Mouse (Mus musculus) ES-CJ7 (cell line): ENCODE data around the gene Stk24.
A peak's percentile ranks its signal among the peaks of the same experiment; 100 is the strongest.

Experiments used
- DNase-seq: peaks from one replicate; pipeline ENCODE4 v3.0.0; 2011; ENCODE audit warnings: low read depth, low spot score

Gene Stk24

DNA sequence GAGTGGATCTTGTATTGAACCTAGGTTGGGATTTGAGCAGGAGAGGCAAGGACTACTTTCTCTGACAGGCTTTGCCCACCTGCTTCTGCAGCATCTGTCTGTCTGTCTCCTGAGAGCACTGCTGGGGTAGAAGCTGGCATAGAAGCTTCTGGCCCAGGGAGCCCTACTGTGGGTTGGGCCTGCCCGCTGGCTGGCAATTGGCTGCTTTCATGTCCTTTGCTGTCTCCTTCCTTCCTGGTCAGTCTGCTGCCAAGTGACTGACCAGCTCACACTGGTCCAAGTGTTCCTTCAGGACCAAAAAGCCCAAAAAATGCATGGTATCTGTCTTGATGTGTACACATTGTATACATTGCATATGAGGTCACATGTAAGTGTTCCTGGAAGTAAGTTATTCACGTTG is 115.9 kb downstream of the Stk24 start:
- DNase-seq, result no peak

DNA sequence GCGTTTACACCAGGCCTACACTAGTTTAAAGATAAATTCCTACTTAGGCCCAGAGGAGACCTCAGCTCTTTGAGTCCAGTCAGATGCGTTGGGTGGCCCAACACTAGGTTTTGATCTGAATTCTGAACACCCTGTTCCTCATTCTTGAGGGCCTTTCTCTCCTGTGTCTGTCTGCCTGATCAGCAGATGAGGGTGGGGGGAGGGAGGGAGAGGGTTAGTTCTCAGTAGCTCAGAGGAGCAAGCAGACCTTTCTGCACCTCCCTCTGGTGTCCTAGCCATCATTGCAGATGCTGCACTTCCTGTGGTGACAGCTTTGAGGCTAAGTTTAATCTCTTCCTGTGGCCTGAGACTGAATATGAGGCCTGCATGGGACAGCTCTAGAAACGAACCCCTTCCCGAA is 117.2 kb downstream of the Stk24 start:
- no peak for DNase-seq

- DNase-seq, result no peak
Observed at GRCm38 (mm10) chr14:121261229-121261879, 118.5 kb downstream of the Stk24 start.

DNA sequence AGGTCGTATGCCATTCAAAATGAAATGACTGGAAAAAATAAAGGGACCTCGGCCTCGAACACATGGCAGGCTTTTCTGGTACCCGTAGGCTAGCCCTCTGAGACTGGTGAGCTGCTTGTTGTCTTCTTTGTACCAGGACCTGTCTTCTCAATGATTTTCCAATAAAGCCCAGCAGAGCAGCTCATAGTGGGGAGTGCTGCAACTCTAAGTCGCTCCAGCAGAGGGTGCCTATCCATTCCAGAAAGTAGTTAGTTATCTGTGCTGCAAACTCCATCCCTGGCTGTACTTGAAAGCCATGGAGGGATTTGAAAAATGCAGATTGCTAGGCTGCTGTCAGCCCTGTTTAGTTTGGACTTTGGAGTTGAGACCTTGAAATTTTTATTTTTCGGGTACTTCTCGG is 120.0 kb downstream of the Stk24 start:
- peak; percentile 60 for DNase-seq

- DNase-seq, result no peak
Observed at GRCm38 (mm10) chr14:121259332-121259731, 120.5 kb downstream of the Stk24 start.

GRCm38 (mm10) chr14:121256896-121257295 is 122.9 kb downstream of the Stk24 start:
- no peak for DNase-seq

GRCm38 (mm10) chr14:121255469-121255868 is 124.3 kb downstream of the Stk24 start:
- no peak for DNase-seq

- no peak for DNase-seq
Observed at GRCm38 (mm10) chr14:121254869-121255268, 124.9 kb downstream of the Stk24 start.

- no peak for DNase-seq
Observed at GRCm38 (mm10) chr14:121252542-121252941, 127.3 kb downstream of the Stk24 start.

- DNase-seq, result no peak
Observed at GRCm38 (mm10) chr14:121251708-121252107, 128.1 kb downstream of the Stk24 start.

GRCm38 (mm10) chr14:121251099-121251498 is 128.7 kb downstream of the Stk24 start:
- no peak for DNase-seq

DNA sequence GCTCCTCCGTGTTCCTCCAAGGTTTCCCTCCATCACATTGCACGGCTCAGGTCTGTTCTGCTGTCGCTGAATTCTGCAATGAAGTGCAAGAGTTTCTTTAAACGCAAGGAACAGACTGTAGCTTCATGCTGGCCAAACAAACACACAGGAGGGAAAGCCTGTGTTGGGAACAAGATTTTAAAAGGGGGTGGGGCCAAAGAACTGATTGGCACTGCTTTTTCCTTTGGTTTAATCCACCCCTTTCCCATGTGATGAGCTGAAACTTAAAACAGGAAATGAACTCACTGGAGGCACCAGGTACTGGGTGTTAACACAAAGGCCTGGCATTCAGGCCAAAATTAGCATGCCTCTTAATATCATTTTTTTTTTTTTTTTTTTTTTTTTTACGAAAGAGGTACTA is 131.5 kb downstream of the Stk24 start:
- no peak for DNase-seq

DNA sequence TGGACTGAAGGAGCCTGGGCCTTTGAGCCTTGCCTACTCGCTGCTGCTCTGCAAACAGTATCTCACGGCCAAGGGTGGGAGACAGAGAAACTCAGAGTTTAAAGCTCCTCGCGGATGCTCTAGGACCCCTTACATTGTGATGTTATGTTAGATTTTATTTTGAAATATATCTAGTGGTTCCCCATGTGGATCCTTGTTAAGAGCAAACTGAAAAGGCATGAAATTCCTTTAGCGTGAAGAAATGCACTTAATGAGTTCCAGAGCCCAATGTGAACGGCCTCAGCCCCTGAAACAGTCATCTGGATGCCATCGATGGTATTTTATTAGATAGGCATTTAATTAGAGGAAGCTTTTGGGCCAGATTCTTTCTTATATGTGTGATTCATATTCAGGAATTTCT is 132.5 kb downstream of the Stk24 start:
- no peak for DNase-seq

- DNase-seq, result no peak
Observed at GRCm38 (mm10) chr14:121246048-121246731, 133.6 kb downstream of the Stk24 start.

GRCm38 (mm10) chr14:121244104-121244503 is 135.7 kb downstream of the Stk24 start:
- no peak for DNase-seq

DNA sequence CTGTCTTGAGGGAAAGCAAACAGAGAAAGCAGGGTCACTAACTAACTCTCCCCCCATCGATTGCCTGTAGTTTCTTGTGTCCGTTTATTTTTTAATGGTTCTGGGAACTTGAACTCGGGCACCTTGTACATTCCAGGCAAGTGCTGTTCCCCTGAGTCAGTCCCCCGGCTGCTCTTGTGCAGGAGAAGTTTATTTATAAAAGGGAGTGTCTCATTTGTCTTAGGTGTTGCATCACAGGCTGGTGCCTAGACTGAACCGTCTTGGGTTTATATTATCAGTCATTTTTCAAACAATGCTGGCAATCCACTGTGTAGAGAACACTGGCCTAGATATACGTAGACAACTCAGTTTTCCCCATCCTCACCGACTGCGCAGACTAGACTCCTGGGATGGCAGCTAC is 140.4 kb downstream of the Stk24 start:
- DNase-seq, result no peak

DNA sequence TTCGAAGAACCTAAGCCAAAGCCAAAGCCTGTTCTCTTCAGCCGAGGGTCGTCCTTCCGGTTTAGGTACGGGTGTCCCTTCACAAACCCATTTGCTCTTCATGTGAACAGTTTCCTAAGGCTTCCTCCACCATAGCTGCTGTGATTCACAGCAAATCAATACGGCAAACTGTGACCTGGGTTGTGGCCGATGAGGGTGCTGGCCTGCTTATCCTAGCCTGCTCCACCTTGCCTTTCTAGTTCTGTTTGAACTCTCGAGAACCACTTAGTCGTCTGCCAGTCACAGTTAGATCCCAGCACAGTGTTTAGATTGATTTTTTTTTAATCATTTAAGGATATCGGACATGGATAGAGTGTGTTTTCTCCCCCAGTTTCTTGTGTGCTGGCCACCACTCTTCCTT is 141.1 kb downstream of the Stk24 start:
- DNase-seq, result no peak

- DNase-seq, result no peak
Observed at GRCm38 (mm10) chr14:121236736-121237135, 143.1 kb downstream of the Stk24 start.
